Mouse (Mus musculus) heart, adult 8-10 months (tissue): ENCODE results near the gene Cog5. TPM values are rescaled to one million over a fixed set of nuclear protein-coding genes. Genes with fewer than 3 reads are reported as not detected.

Experiments used
- DNase-seq: peaks from one replicate; pipeline ENCODE4 v3.0.0; 2022; ENCODE audit warnings: low spot score
- total RNA-seq, 4 experiments: library from RNA; stranded (reverse); gene quantifications; 2 replicates each; pipeline ENCODE4 v1.2.4; 2022

Cog5 gene
- total RNA-seq, 4 experiments from 2014 or later, result 56.3 to 63.2 (median 59.0) TPM

DNA sequence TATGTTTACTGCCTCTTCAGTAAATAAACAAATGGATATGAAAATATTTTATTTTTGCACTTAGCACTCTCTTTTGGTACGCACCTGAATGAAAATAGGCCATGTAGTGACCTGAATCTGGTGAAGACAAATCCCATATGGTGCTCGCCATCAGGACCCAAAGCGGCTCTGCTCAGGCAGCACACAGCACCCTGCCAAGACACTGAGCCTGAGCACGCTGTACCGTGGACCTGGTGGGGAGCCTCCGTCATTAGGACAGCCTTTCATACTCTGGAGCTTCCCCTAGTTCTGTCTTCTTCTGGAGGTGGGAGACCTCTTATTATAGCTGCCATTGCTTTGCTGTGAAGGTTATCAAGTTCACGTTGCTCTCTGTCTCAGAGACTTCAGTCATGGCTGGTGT, 238.1 kb downstream of the Cog5 start:
- DNase-seq, result no peak

DNA sequence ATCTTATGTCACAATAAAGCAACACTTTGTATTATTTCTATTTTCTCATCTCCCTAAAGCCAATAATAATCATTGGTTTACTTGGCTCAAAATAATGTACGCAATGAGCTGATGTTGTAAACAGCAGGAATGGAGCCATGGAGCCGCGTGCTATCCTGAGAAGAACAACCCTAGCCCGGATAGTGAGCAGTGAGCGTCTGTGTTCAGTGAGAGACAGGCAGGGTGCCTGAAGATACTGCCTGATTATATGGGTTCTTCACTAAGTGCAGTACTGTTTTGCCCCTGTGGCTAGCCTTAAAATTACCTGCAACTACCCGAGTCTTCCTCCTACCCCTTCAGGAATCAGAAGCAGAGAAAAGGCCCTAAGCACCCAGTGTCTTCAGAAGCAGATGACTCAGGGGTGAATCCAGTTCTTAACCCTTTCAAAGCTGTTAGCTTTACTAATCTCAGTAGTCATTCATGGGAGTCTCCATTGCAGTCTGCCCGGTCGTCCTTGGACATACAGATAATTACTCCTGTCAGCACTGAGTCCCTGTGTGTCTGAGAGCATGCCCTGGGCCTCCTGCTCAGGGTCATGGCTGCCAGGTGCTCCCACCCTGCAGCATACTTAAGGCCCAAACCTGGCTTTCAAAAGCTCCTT, 240.5 kb downstream of the Cog5 start:
- DNase-seq, result no peak

DNA sequence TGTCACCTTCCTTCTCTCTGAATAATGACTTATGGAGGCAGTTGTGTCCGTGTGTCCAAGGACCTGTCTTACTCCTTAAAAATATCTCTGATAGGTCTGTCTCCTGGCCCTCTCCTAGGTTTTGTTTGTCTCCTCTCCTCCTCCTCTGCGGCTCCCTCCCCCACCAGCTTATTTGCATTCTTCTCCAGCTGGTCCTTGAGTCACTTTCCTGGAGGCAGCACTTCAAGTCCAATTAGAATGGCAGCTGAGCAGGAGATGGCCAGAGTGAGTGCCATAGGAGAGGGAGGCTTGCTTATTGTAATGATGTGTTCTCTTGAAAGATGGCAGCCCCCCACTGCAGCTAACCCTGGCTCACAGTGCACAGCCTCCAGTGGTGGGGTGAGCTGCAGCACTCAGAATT, 241.2 kb downstream of the Cog5 start:
- no peak for DNase-seq

DNA sequence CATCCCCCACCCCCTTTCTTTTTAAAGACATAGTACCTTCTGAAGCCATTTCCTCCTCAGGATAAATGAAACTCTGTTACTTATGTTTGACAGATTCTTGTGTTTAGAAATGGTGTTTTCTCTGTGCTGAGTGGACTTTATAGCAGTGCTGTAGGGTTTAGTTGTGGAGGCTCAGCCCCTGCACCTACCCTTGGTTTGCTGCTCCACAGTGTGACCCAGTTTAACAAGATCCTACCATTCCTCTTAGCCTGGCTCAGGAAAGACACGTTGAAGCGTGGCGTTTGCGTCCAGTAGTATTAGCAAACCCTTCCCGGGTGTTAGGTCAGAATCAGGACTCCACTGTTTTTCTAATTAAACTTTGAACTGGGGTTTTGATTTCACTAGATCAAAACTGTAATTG, 241.6 kb downstream of the Cog5 start:
- no peak for DNase-seq

DNA sequence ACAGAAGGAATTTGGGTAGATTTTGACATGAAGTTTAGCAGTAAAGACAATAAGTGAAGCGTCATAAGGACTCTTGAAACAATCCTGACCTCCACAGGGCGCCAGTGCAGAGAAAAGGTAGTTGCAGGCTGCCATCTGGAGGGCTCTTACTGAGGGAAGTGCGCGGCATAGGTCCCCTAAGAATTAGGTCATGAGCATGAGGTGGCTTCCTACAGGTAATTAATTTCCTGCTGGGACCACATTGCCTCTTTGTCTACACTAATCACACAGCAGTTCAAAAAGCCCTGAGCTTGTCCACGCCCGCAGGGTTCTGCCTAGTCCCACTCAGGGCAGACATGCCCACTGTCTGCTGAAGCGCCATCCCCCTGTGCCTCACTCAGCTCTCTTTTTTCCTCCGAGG, 242.3 kb downstream of the Cog5 start:
- DNase-seq, result no peak

DNA sequence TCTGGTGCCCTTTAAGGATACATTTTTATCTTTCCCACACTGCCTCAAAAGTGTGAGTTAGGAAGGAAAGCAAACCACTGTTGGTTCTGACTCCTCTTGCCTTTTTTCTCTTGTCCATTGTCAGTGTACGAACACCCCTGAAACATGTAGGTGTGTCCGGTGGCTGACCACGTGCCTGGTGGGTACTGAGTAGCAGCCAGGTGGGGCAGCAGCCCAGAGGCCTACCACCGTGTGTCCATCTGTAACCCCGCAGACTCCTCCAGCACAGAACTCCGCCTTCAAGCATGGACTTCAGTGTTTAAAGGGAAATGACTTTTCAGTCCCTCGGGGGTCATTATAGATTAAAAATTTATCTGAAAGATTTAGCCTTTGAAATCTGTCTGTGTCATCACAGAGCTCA, 242.8 kb downstream of the Cog5 start:
- DNase-seq, result no peak

DNA sequence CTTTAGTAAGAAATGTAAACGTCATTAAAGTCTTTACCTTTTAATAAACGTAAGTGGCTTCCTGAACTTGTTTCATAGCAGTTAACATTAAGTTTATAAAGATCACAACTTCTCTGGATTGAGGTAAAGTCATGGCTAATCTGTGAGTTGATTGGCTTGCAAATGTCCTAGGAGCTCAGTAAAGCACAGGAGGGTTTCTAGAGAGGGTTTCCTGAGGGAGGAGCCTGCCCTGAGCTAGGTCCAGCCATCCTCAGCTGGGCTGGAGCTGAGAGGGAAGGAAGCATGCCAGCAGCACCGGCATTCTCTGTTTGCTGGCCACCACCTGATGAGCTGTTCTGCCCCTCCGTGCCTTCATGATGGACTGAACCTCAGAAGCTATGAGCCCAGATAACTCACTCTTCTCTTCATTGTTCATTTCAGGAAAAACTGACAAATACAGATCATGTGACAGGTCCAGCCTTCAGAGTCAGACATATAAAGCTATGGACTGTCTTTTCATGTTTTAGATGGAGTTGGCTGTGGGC, 245.8 kb downstream of the Cog5 start:
- no peak for DNase-seq

DNA sequence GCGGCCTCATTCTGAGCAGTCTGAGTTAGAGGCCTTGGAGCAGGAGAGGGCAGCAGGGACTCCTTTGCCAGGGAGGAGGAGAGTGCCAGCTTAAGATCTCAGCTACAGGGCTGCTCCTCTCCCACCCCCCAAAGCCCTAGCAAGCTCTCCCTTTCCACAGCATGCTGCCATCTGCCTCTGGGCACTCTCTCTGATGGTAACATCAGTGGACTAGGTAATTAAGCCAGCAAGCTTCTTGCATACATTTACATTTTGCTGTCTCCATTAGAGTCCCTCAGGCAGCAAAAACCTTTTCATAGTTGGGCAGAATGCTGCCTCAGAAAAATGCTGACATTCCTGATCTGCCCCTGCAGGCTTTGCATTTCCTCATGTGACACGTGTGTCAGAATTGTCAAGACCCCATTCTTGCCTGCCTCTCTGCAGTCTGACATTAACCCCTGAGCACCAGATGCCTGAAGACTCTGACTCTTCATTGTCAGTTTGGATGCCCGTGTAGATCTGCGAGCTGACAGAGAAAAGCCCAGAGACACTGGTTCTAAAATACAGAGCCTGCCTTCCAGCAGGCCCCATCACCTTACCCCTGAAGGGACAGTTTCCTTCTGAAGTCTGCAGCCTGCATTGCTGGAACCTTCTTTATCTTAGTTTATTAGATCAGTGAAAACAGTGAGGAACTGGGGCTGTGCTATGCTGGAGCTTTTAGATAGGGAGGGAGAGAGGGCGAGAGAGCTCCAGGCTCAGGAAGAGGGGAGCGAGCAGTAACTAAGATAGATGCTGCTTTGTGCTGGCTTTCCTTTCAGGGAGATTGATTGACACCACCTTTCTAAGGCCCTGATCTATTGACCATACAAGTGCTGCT, 251.3 kb downstream of the Cog5 start:
- DNase-seq, result no peak

DNA sequence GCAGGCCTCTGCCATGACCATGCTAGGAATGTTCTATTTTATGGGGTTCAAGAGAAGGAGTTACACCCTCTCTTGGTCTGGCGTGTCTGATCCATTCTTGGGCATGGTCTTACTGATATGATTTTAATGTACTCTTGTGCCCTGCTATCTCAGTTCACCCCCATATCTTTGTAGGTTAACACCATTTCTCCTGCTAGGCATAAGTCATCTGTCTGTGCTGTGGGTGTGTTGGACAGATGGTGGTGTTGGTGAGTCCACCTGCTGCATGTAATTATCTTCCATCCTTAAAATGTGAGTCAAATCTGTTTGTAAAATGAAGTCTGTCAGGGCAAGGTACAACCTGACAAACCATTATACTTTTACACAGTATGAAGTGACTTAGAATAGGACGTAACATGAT, 252.8 kb downstream of the Cog5 start:
- DNase-seq, result no peak

DNA sequence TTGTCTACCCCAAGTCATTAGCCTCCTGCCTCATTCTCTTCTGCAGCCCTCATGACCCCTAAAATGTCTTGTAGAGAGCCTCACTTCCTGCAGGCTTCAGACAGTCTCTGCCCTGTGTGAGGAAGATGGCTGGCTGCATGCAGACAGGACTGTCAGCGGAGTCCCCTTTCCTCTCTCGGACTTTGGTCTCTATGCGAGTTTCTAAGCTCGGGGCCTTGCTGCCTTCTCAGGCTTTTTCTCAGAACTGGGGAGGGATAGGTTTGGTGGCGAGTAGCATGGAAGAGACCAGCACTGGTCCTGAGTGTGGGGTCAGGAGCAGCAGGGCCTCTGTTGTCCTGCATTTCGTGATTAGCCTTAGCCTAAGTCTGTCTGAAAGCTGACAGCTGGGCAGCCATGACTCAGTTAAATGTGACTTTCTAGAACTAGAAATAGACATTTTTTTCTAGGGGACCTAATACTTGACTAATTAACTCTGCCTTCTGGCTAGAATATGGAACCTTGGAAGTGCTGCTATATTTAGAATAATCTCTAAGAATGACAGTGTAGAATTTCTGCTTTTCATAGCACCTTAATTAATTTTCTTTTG, 258.4 kb downstream of the Cog5 start:
- DNase-seq, result no peak

DNA sequence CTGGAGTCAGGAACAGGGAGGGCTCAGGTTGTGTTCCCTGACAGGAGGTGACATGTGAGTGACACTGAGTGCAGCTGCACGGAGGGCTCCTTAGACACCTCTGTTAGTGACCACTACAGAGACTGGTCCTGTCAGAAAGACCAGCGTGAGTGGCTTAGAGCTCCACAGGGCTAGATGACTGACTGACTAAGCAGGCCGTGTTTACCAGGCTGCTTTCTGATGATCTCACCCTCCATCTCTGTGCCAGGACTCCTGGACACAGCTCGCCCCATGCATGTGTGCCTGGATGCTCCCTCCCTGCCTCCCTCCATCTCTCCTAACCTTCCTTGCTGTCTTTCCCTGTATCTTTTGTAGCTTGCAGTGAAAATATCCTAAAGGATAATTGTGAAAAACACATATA, 258.9 kb downstream of the Cog5 start:
- DNase-seq, result peak; percentile 41

DNA sequence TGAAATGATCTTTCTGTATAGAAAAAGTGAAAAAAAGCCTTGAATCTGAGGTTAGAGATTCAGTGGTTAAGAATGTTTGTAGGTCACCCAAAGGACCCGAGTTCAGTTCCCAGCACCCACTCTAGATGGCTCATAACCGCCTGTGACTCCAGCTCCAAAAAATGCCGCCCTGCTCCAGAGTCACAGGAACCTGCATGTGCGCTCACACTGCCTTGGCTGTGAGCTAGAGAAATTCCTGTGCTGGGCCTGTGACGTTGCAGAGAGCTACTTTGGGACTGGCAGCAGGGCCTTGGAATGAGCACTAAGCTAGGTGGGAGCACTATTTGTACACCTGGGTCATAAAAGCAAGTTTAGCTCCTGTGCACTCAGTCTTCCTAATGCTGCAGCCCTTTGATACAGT, 262.0 kb downstream of the Cog5 start:
- peak; percentile 28 for DNase-seq

DNA sequence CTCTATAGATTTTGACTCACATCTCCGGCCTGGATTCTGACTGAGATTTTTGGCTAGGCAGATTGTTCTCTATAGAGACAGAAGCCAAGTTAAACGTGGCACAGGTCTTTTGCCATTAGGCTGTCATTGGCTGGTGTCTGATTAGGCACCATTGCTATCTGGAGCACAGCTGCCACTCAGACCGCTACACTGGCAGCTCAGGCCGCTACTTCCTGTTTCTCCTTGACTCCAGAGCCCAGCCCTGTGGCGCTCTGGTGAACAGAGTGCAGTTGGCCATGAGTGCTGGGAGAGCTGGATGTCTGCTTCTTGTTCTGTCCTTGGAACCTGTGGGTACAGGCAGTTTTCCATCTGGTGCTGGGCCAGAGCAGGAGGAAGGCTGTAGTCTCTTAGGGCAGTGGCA, 262.6 kb downstream of the Cog5 start:
- DNase-seq, result peak; percentile 75

DNA sequence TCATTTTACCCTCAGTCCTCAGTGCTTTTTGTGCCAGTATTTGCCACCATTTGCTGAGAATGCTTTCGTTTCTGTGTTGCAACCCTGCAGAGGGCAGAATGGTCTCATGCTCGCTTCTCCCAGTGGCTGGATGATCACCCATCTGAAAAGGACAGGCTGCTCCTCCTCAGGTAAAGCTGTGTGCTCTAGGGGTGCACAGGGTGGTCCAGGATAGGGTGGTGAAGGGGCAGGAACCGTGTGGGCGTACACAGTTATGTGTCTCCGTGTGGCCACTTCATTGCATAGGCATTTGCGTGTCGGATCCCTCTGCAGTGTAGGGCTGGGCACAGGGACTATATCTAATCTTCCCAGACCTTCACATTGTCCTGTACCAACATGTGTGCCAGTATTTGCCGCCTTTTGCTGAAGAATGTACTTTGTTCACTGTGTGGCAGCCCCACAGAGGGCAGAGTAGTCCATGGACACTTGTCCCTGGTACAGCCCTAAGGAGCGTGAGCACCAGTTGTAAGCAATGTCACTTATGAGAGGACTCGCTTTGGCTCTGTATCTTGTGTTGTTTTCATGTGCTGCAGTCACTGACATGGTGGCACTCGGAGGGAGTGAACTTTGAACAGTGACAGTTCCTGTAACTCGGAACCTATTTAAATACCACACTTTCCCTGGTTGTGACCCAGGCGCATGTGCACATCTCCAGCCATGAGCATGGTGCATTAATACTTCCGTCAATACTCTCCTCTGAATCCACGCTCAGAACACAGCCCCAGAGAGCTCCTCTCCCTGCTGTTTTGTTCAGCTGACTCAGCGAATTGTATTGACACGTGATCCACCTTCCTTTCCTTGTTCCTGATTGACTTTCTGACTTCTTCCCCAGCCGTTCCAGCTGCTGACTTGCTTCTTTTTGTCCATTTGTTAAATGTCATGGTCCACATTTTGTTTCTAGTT, 266.1 kb downstream of the Cog5 start:
- peak; percentile 24 for DNase-seq

DNA sequence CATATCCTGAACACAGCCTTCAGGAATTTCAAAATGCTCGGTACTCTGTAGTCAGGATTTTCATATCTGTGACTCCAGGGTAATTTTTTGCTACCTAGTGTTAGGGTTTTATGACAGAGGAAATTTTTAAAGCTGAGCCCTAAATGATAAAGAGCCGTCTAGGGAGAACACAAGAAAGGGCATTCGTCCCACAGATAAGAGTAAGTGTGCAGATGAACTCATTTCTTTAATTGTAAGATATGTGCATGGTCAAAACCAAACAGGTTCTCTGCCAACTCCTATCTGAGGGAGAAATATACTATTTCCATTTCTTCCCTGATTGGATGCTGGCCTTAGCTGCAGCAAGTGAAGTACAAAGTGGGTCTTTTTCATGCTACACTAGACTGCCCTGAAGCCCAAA, 269.5 kb downstream of the Cog5 start:
- no peak for DNase-seq

DNA sequence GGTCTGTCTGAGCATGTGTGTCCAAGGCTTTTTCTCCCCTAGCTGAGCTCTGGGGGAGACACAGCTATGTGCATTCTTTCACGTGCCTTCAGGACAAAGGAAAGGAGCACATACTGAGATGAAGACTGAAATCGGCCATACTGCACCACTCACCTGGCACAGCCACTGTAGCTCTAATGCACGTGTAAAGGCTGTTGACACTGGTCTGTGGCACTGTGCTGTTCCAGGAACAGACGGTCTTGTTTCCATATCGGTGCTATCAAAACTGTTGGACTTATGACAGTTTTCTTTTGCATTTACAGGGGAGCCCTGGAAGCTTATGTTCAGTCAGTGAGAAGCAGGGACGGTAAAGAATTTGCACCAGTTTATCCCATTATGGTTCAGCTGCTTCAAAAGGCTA, 270.7 kb downstream of the Cog5 start:
- no peak for DNase-seq

DNA sequence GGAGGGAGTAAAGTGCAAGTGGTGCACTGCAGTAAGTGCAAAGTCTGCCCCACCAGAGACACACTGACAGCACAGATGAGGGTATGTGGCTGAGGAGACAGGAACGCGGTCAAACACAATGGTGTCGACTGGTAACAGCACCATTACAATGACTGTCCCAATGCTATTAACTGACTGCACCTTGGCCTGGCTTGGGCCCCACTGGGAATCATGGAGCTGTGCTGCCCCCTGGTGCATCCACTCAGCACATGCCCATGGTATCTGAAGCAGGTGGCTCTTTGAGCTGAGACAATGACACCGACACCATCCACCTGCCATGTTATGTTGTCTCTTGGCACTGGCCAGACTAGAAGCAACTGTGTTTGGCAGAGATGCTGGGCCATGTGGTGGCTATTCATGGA, 272.0 kb downstream of the Cog5 start:
- DNase-seq, result peak; percentile 69

DNA sequence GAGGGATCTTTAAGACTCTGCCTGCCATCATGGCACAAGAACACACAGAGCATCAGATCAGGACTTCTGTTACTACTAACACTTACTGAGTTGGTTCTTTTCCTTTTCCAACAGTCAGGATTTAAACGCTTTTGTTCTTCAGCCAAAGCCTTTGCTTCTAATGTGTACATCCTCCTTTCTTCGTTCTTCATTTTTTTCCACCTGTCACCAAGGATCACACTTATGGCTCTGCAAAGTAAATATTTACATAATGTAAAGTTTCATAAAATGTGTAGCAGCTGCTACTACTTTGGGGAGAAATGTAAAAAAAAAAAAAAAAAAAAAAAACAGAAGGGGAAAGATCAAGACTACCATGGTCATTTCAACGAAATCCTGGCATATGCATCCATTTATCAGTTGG, 273.8 kb downstream of the Cog5 start:
- no peak for DNase-seq

DNA sequence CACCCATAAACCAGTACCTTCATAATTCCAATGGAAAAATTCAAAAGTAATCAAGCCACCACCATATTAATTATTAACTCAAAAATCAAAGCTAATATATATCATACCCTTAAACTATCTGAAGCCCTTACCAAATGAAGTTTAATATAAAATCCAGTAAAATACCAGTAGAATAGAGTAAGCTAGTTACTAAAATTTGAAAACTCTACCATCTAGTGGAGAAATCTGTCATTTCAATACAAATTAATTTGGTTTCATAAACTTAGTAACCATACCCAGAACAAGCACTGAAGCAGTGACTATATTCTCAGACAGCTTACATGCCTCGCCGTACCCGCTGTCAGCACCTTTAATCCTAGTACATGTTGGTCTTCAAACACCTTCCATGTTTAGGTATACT, 277.1 kb downstream of the Cog5 start:
- DNase-seq, result no peak

DNA sequence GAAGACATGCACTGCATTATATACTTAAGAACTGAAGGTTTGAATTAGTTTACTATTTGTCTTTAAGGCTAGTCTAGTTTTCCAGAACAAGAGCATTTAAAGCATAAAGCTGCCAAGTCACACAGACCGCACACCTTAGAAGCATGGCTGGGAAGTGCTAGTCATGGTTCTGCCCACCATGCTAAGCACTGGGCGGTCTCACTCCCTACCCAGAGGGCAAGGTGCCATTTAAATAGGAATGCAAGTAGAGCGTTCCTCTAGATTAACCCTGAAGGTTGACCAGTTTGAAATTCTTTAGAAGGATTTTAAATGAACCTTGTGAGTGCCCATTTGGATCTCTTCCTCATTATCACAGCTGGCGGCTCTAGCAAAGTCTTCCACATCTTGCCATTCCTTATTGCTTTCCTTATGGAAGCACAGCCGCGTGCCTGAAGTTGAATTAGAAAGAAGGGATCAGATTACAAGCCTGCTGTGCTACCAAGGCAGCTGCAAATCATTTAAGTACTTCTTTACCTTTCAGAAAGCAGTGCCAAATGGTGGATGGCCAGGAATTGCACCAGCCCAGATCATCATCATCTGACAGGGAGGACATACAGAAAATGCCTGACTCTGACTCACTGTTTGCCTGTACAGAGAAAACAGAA, 282.1 kb downstream of the Cog5 start:
- no peak for DNase-seq

DNA sequence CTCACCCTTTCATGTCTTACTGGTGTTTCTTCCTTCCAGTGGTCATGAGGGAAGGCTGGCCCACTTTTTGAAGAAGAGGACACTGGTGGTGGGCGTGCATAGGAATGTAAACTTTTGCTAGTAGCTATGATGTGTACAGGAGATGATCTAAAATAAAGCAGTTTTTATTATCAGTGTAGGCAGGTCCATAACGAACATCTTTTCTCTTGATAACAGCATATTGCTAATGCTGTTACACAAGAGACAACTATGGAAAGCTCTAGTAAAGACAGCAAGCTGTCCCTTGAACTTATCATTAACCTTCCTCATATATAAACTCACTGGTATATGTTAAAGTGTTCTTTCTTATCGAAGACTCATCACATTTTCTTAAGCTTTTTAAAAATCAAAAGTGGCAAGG, 282.9 kb downstream of the Cog5 start:
- no peak for DNase-seq
